ENCODE assay signal across 26 mouse cellular contexts in genomic region chr6:51663178-51663577, GRCm38 (mm10).
"Had no signal": no experiment of that assay in that cellular context is flagged by ENCODE, and none has a peak within 500 bp of the region (broad histone marks: within the 10 kb centered on the region; RNA-seq: fewer than 3 reads in every experiment).

No protein-coding gene starts in this region.

- H3K9me3 ChIP-seq: kidney, embryonic 15.5 days; limb, embryonic 15.5 days had no signal

- H3K27ac ChIP-seq: gastrocnemius, adult 2 months; heart, embryonic 13.5 days; heart, embryonic 15.5 days; hindbrain, embryonic 13.5 days; hindbrain, embryonic 15.5 days; hindbrain, postnatal 0 days; kidney, embryonic 15.5 days; kidney, postnatal 0 days; layer of hippocampus, adult 2 months; left cerebral cortex, adult 2 months; limb, embryonic 13.5 days; limb, embryonic 15.5 days; liver, embryonic 12.5 days; liver, embryonic 14.5 days had no signal

- ATAC-seq: hindbrain, postnatal 0 days; intestine, embryonic 16.5 days; liver, embryonic 12.5 days had no signal

- DNase-seq: gastrocnemius, adult 2 months; gastrocnemius, postnatal 10 days; gastrocnemius, postnatal 25 days; heart, adult 18-20 months; heart, postnatal 14 days; heart, postnatal 36 days; kidney, adult 11 months; kidney, adult 2 months; kidney, adult 9 months; kidney, postnatal 25 days; kidney, postnatal 4 days; left cerebral cortex, postnatal 4 days had no signal

- H3K27me3 ChIP-seq: heart, embryonic 13.5 days; heart, embryonic 15.5 days; hindbrain, embryonic 13.5 days; hindbrain, embryonic 15.5 days; kidney, embryonic 15.5 days; limb, embryonic 13.5 days; limb, embryonic 15.5 days; liver, embryonic 12.5 days had no signal

- H3K36me3 ChIP-seq: heart, embryonic 13.5 days; heart, embryonic 15.5 days; hindbrain, embryonic 13.5 days; hindbrain, embryonic 15.5 days; kidney, embryonic 15.5 days; limb, embryonic 13.5 days; limb, embryonic 15.5 days; liver, embryonic 12.5 days had no signal

- H3K4me1 ChIP-seq: heart, embryonic 13.5 days; heart, embryonic 15.5 days; liver, embryonic 12.5 days had no signal

- H3K4me3 ChIP-seq: gastrocnemius, adult 2 months; heart, embryonic 13.5 days; heart, embryonic 15.5 days; hindbrain, embryonic 13.5 days; hindbrain, embryonic 15.5 days; kidney, embryonic 15.5 days; layer of hippocampus, adult 2 months; left cerebral cortex, adult 2 months; limb, embryonic 13.5 days; limb, embryonic 15.5 days; liver, embryonic 12.5 days had no signal
